Mouse (Mus musculus): ENCODE measurements around the gene Ubp1. TPM values are rescaled to one million over a fixed set of nuclear protein-coding genes. Genes with fewer than 3 reads are reported as not detected.

Ubp1 gene
- total and polyA plus RNA-seq, 2 experiments from 2014 or later = 17.8 to 92.5 TPM

DNA sequence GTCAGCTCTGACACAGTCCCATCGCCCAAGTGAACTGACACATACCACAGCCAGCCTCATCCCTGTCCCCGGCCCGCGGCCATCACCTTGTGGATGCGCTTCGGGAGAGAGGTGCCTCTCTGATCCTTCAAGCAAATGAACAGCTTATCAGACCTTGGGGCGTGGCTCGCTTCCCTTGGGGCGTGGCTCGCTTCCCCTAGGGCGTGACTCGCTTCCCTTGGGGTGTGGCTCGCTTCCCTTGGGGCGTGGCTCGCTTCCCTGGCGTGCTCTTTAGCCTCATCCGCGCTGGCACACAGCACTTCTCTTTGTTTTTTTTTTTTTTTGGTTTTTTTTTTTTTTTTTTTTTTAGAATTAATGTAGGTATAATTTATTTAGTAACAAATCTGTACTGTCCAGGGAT is 80.5 kb downstream of the Ubp1 start:
- Histone ChIP-seq H3K27ac (ENCODE audit: low read depth, low read length) (no peak overlapping the region), H3K9ac (no peak overlapping the region), H3K9me3 (ENCODE audit: low read length) (no peaks in the 10 kb centered on the region), H3K36me3 (ENCODE audit: insufficient read depth) (0 out of 2 replicates have a peak, but pooled peaks cover 3% of the 10 kb centered on the region), H3K4me1 (ENCODE audit: insufficient read depth) (no peaks in the 10 kb centered on the region), H3K27me3 (ENCODE audit: insufficient read depth, low read length) (no peaks in the 10 kb centered on the region), H3K4me2 (ENCODE audit: low read depth) (no peak overlapping the region), H3K4me3 (ENCODE audit: low read depth, low read length) (no peak overlapping the region)
- TF ChIP-seq CTCF (IDR thresholded peaks at IDR 0.05; ENCODE audit: low read depth) = no peak
- ATAC-seq (no peak), DNase-seq (no peak)
- 79% methylated on average over 18 of the region's 18 CpGs for WGBS

- DNase-seq = no peak
- TF ChIP-seq CTCF (IDR thresholded peaks at IDR 0.05; ENCODE audit: low read depth) = no peak
- Histone ChIP-seq H3K4me3 (ENCODE audit: low read depth, low read length) (no peak overlapping the region), H3K9ac (no peak overlapping the region), H3K27me3 (ENCODE audit: insufficient read depth, low read length) (no peaks in the 10 kb centered on the region), H3K36me3 (ENCODE audit: insufficient read depth) (0 out of 2 replicates have a peak, but pooled peaks cover 3% of the 10 kb centered on the region), H3K27ac (ENCODE audit: low read depth, low read length) (no peak overlapping the region), H3K9me3 (ENCODE audit: low read length) (no peaks in the 10 kb centered on the region), H3K4me2 (ENCODE audit: low read depth) (no peak overlapping the region), H3K4me1 (ENCODE audit: insufficient read depth) (no peaks in the 10 kb centered on the region)
- no peak for ATAC-seq
- WGBS = 94% methylated on average over 1 of the region's 1 CpGs
Observed at GRCm38 (mm10) chr9:114014034-114014433, 83.3 kb downstream of the Ubp1 start.

- H3K9me3 ChIP-seq (ENCODE audit: low read length) = no peaks in the 10 kb centered on the region
- ATAC-seq = no peak
- TF ChIP-seq CTCF (IDR thresholded peaks at IDR 0.05; ENCODE audit: low read depth) = peak; percentile 35; the same call in 1 of the 2 replicates
Observed at GRCm38 (mm10) chr9:114015724-114016123, 85.0 kb downstream of the Ubp1 start.

DNA sequence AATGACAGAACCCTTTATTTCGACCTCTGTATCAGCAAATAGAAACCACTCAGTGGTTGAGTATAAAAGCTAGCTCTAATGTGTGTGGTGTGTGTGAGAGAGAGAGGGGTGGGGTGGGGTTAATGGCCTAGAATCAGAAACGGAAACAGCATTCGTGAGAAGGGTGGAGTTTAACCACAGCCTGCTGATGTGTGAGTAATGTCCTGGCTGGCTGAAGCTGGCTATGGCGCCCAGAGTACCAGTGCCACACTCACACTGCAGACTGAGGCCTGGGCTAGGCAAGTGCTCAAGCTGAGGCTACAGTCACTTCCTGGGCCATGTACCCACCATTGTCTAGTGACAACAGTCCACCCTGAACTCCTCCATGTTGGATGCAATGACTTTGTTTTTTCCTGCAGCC is 85.7 kb downstream of the Ubp1 start:
- WGBS = 84% methylated on average over 4 of the region's 4 CpGs
- no peak for DNase-seq

More at GRCm38 (mm10) chr9:114015724-114016123, 85.0 kb downstream of the Ubp1 start:
- Histone ChIP-seq H3K4me2 (ENCODE audit: low read depth) (no peak overlapping the region), H3K4me3 (ENCODE audit: low read depth, low read length) (no peak overlapping the region), H3K27ac (ENCODE audit: low read depth, low read length) (no peak overlapping the region), H3K27me3 (ENCODE audit: insufficient read depth, low read length) (no peaks in the 10 kb centered on the region), H3K4me1 (ENCODE audit: insufficient read depth) (no peaks in the 10 kb centered on the region), H3K36me3 (ENCODE audit: insufficient read depth) (0 out of 2 replicates have a peak, but pooled peaks cover 3% of the 10 kb centered on the region), H3K9ac (no peak overlapping the region)
- 89% methylated on average over 4 of the region's 4 CpGs for WGBS
- DNase-seq = no peak

DNA sequence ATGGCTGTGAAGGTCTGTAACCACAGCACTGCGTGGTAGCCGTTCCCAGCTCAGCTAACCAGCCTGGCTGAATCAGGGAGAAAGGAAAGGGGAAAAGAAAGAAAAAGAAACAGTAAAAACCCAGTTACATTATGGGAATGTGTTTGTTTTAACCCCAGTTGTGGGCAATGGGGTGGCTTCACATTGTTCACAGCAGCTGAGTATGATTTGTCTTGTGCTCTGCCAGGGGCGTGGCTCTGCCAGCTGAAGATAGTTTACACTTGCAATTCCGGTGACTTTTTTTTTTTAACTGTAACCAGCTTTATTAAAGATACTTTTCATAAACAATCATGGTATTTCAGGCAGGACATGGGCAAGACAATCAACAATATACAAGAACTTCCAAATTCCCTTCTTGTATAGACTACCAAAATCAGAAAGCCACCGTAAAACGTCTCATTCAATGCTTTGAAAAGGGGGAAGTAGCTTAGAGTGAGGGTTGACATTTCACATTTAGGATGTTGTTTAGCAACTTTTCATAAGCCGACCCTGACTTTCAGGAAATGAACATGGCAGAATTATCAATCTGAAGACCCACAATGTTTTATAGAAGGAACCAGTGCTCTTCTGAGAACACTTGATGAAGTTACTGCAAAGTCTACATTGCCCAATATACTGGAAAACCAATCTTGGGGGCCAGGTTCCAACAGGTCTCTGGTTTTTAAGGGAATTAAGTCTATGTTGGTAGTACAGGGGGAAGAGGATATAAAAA is 88.5 kb downstream of the Ubp1 start:
- Histone ChIP-seq H3K27me3 (ENCODE audit: insufficient read depth, low read length) (no peaks in the 10 kb centered on the region), H3K36me3 (ENCODE audit: insufficient read depth) (no peaks in the 10 kb centered on the region), H3K4me2 (ENCODE audit: low read depth) (no peak overlapping the region), H3K4me3 (ENCODE audit: low read depth, low read length) (no peak overlapping the region), H3K9me3 (ENCODE audit: low read length) (no peaks in the 10 kb centered on the region), H3K9ac (no peak overlapping the region), H3K27ac (ENCODE audit: low read depth, low read length) (no peak overlapping the region), H3K4me1 (ENCODE audit: insufficient read depth) (no peaks in the 10 kb centered on the region)
- WGBS = 89% methylated on average over 7 of the region's 7 CpGs
- ATAC-seq (no peak), DNase-seq (no peak)
- no peak for TF ChIP-seq CTCF (IDR thresholded peaks at IDR 0.05; ENCODE audit: low read depth)

More for the DNA sequence above, 85.7 kb downstream of the Ubp1 start:
- Histone ChIP-seq H3K27me3 (ENCODE audit: insufficient read depth, low read length) (no peaks in the 10 kb centered on the region), H3K27ac (ENCODE audit: low read depth, low read length) (no peak overlapping the region), H3K4me3 (ENCODE audit: low read depth, low read length) (no peak overlapping the region), H3K36me3 (ENCODE audit: insufficient read depth) (0 out of 2 replicates have a peak, but pooled peaks cover 3% of the 10 kb centered on the region), H3K4me1 (ENCODE audit: insufficient read depth) (no peaks in the 10 kb centered on the region), H3K9me3 (ENCODE audit: low read length) (no peaks in the 10 kb centered on the region), H3K4me2 (ENCODE audit: low read depth) (no peak overlapping the region), H3K9ac (no peak overlapping the region)
- ATAC-seq = no peak
- no peak for TF ChIP-seq CTCF (IDR thresholded peaks at IDR 0.05; ENCODE audit: low read depth)

GRCm38 (mm10) chr9:114022141-114022540 is 91.4 kb downstream of the Ubp1 start:
- no peak for DNase-seq
- no peak for TF ChIP-seq CTCF (IDR thresholded peaks at IDR 0.05; ENCODE audit: low read depth)

DNA sequence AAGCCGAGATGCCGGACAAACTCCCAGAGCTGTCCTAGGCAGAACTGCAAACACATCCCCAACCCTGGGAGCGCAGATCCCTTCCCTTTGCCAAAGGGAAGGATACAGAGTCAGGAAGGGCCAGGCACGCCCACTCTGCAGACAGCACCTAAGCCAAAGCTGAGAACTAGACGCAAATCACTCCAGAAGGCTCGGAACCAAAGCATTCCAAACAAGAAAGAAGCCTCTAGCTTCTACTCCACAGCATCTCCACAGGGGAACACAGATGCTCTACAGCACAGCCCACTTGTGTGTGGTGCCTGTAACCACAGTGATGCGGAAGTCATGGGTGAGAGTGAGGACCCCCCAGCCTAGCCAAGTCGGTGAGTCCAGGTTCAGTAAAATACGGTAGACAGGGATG is 94.4 kb downstream of the Ubp1 start:
- peak overlapping the region; percentile 77; the same call in 1 of the 2 replicates for H3K9ac ChIP-seq
- no peak for TF ChIP-seq CTCF (IDR thresholded peaks at IDR 0.05; ENCODE audit: low read depth)
- H3K36me3 ChIP-seq (ENCODE audit: insufficient read depth) = no peaks in the 10 kb centered on the region
- peak overlapping the region; percentile 62 for H3K4me3 ChIP-seq (ENCODE audit: low read depth, low read length)
- H3K4me1 ChIP-seq (ENCODE audit: insufficient read depth) = peaks cover 7% of the 10 kb centered on the region; the same call in 1 of the 2 replicates
- H3K9me3 ChIP-seq (ENCODE audit: low read length) = no peaks in the 10 kb centered on the region
- peak; percentile 4 for DNase-seq
- H3K27me3 ChIP-seq (ENCODE audit: insufficient read depth, low read length) = no peaks in the 10 kb centered on the region
- H3K4me2 ChIP-seq (ENCODE audit: low read depth) = peak overlapping the region; percentile 60
- ATAC-seq = no peak
- H3K27ac ChIP-seq (ENCODE audit: low read depth, low read length) = no peak overlapping the region
- WGBS = 52% methylated on average over 9 of the region's 9 CpGs

More at GRCm38 (mm10) chr9:114022141-114022540, 91.4 kb downstream of the Ubp1 start:
- H3K9me3 ChIP-seq (ENCODE audit: low read length) = no peaks in the 10 kb centered on the region
- H3K4me2 ChIP-seq (ENCODE audit: low read depth) = no peak overlapping the region
- H3K9ac ChIP-seq = no peak overlapping the region
- WGBS = 76% methylated on average over 4 of the region's 4 CpGs
- no peaks in the 10 kb centered on the region for H3K36me3 ChIP-seq (ENCODE audit: insufficient read depth)
- peaks cover 7% of the 10 kb centered on the region; the same call in 1 of the 2 replicates for H3K4me1 ChIP-seq (ENCODE audit: insufficient read depth)
- H3K27ac ChIP-seq (ENCODE audit: low read depth, low read length) = no peak overlapping the region
- H3K27me3 ChIP-seq (ENCODE audit: insufficient read depth, low read length) = no peaks in the 10 kb centered on the region
- no peak for ATAC-seq
- no peak overlapping the region for H3K4me3 ChIP-seq (ENCODE audit: low read depth, low read length)

Data from forebrain, postnatal 0 days (tissue).